ENCODE assay signal across 26 mouse cellular contexts in the genomic region with DNA sequence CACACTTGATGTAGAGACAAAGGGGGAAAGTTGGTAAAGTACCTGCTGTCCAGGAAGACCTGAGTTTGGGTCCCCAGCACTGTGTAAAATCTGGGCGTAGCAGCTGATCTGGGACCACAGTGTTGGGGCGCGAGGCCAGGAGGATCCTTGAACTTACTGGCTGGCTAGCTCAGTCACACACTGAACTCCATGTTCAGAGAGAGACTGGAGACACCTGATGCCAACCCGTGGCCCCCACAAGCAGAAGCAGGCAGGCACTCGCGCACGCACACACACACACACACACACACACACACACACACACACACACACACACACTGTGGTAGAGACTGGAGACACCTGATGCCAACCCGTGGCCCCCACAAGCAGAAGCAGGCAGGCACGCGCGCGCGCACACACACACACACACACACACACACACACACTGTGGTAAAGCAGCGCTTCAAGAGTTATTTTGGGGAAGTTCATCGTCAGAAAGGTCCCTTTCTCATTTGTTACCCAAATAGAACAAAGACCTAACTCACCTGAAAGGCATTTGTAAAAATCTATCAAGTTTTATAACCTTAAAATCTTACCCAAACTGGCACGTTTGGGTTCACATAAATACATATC. TPM values are rescaled to one million over a fixed set of nuclear protein-coding genes. Genes with fewer than 3 reads are reported as not detected.
DNase-seq lines count a peak whose midpoint lies in the region; ATAC-seq and TF ChIP-seq lines count a peak whose summit lies in the region.
"Had no signal": no experiment of that assay in that cellular context is flagged by ENCODE, and none has a peak within 500 bp of the region (broad histone marks: within the 10 kb centered on the region; RNA-seq: fewer than 3 reads in every experiment).

No protein-coding gene starts in this region.

- TF ChIP-seq EP300 in MEL (IDR thresholded peaks at IDR 0.05; ENCODE audit: low read depth in 1 of 2, low read length in 2 of 2), result no peak

- H3K4me1 ChIP-seq in MEL (ENCODE audit: control insufficient read depth in 1 of 2, insufficient read depth in 2 of 2, low read length in 2 of 2), result peaks cover 21 to 25% of the 10 kb centered on the region in 2 experiments
- H3K4me1 ChIP-seq in heart, embryonic 10.5 days, result peaks cover 41% of the 10 kb centered on the region
- H3K4me1 ChIP-seq: forebrain, embryonic 15.5 days had no signal

- H3K9ac ChIP-seq in MEL (ENCODE audit: control insufficient read depth, low read depth, low read length, poor library complexity, severe bottlenecking), result no peak overlapping the region
- H3K9ac ChIP-seq: forebrain, embryonic 15.5 days; liver, postnatal 0 days had no signal

- H3K4me3 ChIP-seq in MEL (ENCODE audit: control insufficient read depth in 1 of 2, insufficient read depth in 1 of 2, low read depth in 2 of 2, low read length in 2 of 2), result no peak overlapping the region
- no peak overlapping the region for H3K4me3 ChIP-seq in heart, embryonic 10.5 days
- H3K4me3 ChIP-seq: erythroblast, embryonic 14.5 days; forebrain, embryonic 15.5 days; hindbrain, embryonic 10.5 days had no signal

- no peak for TF ChIP-seq RAD21 in MEL (IDR thresholded peaks at IDR 0.05; ENCODE audit: low read depth, low read length)

- no peak for TF ChIP-seq CTCF in MEL (IDR thresholded peaks at IDR 0.05 in 2 of 3, conservative IDR thresholded peaks at IDR 0.05 in 1 of 3; ENCODE audit: control insufficient read depth in 1 of 3, insufficient read depth in 1 of 3, low read depth in 2 of 3, low read length in 3 of 3, poor library complexity in 1 of 3, severe bottlenecking in 1 of 3)

- H3K36me3 ChIP-seq in MEL (ENCODE audit: control insufficient read depth in 1 of 2, insufficient read depth in 2 of 2, low read length in 2 of 2), result peaks cover 0 to 22% of the 10 kb centered on the region in 2 experiments; a peak in 2 of 4 replicates
- no peaks in the 10 kb centered on the region for H3K36me3 ChIP-seq in heart, embryonic 10.5 days
- H3K36me3 ChIP-seq: forebrain, embryonic 15.5 days had no signal

- 86% methylated on average over 16 of the region's 16 CpGs for WGBS in heart, embryonic 10.5 days

- no peak for TF ChIP-seq POLR2A in MEL (IDR thresholded peaks at IDR 0.05; ENCODE audit: control insufficient read depth in 1 of 2, insufficient read depth in 1 of 2, low read depth in 1 of 2, low read length in 2 of 2, poor library complexity in 1 of 2)

- no peaks in the 10 kb centered on the region for H3K79me2 ChIP-seq in MEL (ENCODE audit: control insufficient read depth, insufficient read depth, low read length, poor library complexity)

- H3K27me3 ChIP-seq in MEL (ENCODE audit: control insufficient read depth in 1 of 2, insufficient read depth in 2 of 2, low read length in 2 of 2), result no peaks in the 10 kb centered on the region
- no peaks in the 10 kb centered on the region; the same call in 1 of the 2 replicates for H3K27me3 ChIP-seq in heart, embryonic 10.5 days (ENCODE audit: insufficient read depth, poor library complexity, severe bottlenecking)
- H3K27me3 ChIP-seq: forebrain, embryonic 15.5 days had no signal

- H3K27ac ChIP-seq in MEL (ENCODE audit: control insufficient read depth, low read depth, low read length), result no peak overlapping the region
- H3K27ac ChIP-seq in heart, embryonic 10.5 days, result no peak overlapping the region
- H3K27ac ChIP-seq: forebrain, embryonic 15.5 days; hindbrain, embryonic 10.5 days had no signal

- no peaks in the 10 kb centered on the region for H3K9me3 ChIP-seq in MEL (replicated peaks; ENCODE audit: insufficient read depth, low read length)
- H3K9me3 ChIP-seq in heart, embryonic 10.5 days, result no peaks in the 10 kb centered on the region
- H3K9me3 ChIP-seq: forebrain, embryonic 15.5 days; hindbrain, embryonic 10.5 days had no signal

- ATAC-seq in monocyte, adult 5-6 weeks (replicated peaks; ENCODE audit: insufficient number of reproducible peaks, low FRiP score, low TSS enrichment, poor library complexity, severe bottlenecking), result 0 out of 2 replicates have a peak, but pooled peaks have one; percentile 27
- ATAC-seq: CD4-positive, CD25-positive, alpha-beta regulatory T cell, adult 4 months; forebrain, embryonic 15.5 days; inflammation-experienced regulatory T-cells, adult 6 months had no signal

- peak; percentile 15 to 32 for DNase-seq in lung, postnatal 4 days
- no peak for DNase-seq in lung, postnatal 10 days
- peak; percentile 64 for DNase-seq in MEL (ENCODE audit: low read depth, low spot score)
- DNase-seq in thymus, postnatal 4 days, result peak; percentile 54
- DNase-seq in heart, embryonic 10.5 days (ENCODE audit: low spot score), result no peak
- DNase-seq in kidney, postnatal 36 days, result no peak
- DNase-seq: adrenal gland, adult 8-10 months; cerebellum, postnatal 14 days; kidney, postnatal 4 days; liver, postnatal 0 days had no signal

TF ChIP-seq in MEL, 35 proteins besides CTCF, POLR2A, EP300 and RAD21:
- TF ChIP-seq CHD1 (IDR thresholded peaks at IDR 0.05; ENCODE audit: low read depth, low read length), result no peak
- no peak for TF ChIP-seq MYC (IDR thresholded peaks at IDR 0.05; ENCODE audit: low read depth, low read length)
- no peak for TF ChIP-seq NELFE (IDR thresholded peaks at IDR 0.05; ENCODE audit: low read depth, low read length)
- no peak for TF ChIP-seq TCF12 (IDR thresholded peaks at IDR 0.05; ENCODE audit: low read depth, low read length)
- TF ChIP-seq E2F4 (IDR thresholded peaks at IDR 0.05; ENCODE audit: borderline replicate concordance, low read depth, low read length), result no peak
- TF ChIP-seq USF2 (IDR thresholded peaks at IDR 0.05; ENCODE audit: borderline replicate concordance in 1 of 2, insufficient read depth in 1 of 2, low read depth in 1 of 2, low read length in 2 of 2), result no peak
- TF ChIP-seq ZNF384 (IDR thresholded peaks at IDR 0.05; ENCODE audit: low read depth, low read length), result no peak

RNA-seq across cellular contexts. Expression of a gene that starts 24.0 kb away (rescaled TPM):
- not detected in 2 replicates for total RNA-seq in MEL (2012; rRNA removed)
- not detected for polyA plus RNA-seq in MEL (2012; ENCODE audit: insufficient read depth in 1 of 2, insufficient read length in 2 of 2, low read depth in 1 of 2, low replicate concordance in 2 of 2, missing spikeins in 1 of 2)
- total RNA-seq in monocyte, adult 5-6 weeks (2017), result not detected in 3 replicates
- not detected in 2 replicates for polyA plus RNA-seq in heart, embryonic 10.5 days (2016; fragmentation: Nextera tagmentation; extraction: Ambion mirVana)
- total RNA-seq: gastrocnemius, postnatal 4 days; layer of hippocampus, postnatal 10 days; left cerebral cortex, postnatal 14 days; neutrophil, adult 5-6 weeks had no signal
- polyA plus RNA-seq: CD4-positive, CD25-positive, alpha-beta regulatory T cell, adult 4 months; embryonic facial prominence, embryonic 11.5 days; erythroblast, embryonic 14.5 days; forebrain, embryonic 15.5 days; heart, embryonic 14.5 days; inflammation-experienced regulatory T-cells, adult 6 months; limb, embryonic 14.5 days; liver, postnatal 0 days; midbrain, embryonic 11.5 days; stomach, embryonic 14.5 days; urinary bladder, adult 2 months had no signal

RNA-seq across cellular contexts. Expression of a gene that starts 33.6 kb away (rescaled TPM):
- 0.15 TPM in 1 of 2 replicates, not detected in the other for total RNA-seq in MEL (2012; rRNA removed)
- polyA plus RNA-seq in MEL (2012; ENCODE audit: insufficient read depth in 1 of 2, insufficient read length in 2 of 2, low read depth in 1 of 2, low replicate concordance in 2 of 2, missing spikeins in 1 of 2), result under 1 TPM in 1 of 2 experiments, not detected in 1; 0.14 TPM
- 0.49 TPM in 1 of 3 replicates, not detected in the others for total RNA-seq in monocyte, adult 5-6 weeks (2017)
- not detected in 2 replicates for polyA plus RNA-seq in heart, embryonic 10.5 days (2016; fragmentation: Nextera tagmentation; extraction: Ambion mirVana)
- total RNA-seq: gastrocnemius, postnatal 4 days; neutrophil, adult 5-6 weeks had no signal
- polyA plus RNA-seq: CD4-positive, CD25-positive, alpha-beta regulatory T cell, adult 4 months; erythroblast, embryonic 14.5 days; heart, embryonic 14.5 days; hindbrain, embryonic 10.5 days; midbrain, embryonic 11.5 days; stomach, embryonic 14.5 days; urinary bladder, adult 2 months had no signal

RNA-seq across cellular contexts. Expression of a gene that starts 35.3 kb away (rescaled TPM):
- total RNA-seq in MEL (2012; rRNA removed), result not detected in 2 replicates
- not detected for polyA plus RNA-seq in MEL (2012; ENCODE audit: insufficient read depth in 1 of 2, insufficient read length in 2 of 2, low read depth in 1 of 2, low replicate concordance in 2 of 2, missing spikeins in 1 of 2)
- not detected in 3 replicates for total RNA-seq in monocyte, adult 5-6 weeks (2017)
- polyA plus RNA-seq in heart, embryonic 10.5 days (2016; fragmentation: Nextera tagmentation; extraction: Ambion mirVana), result not detected in 2 replicates
- total RNA-seq: neutrophil, adult 5-6 weeks had no signal
- polyA plus RNA-seq: CD4-positive, CD25-positive, alpha-beta regulatory T cell, adult 4 months; embryonic facial prominence, embryonic 11.5 days; erythroblast, embryonic 14.5 days; forebrain, embryonic 15.5 days; heart, embryonic 14.5 days; hindbrain, embryonic 10.5 days; inflammation-experienced regulatory T-cells, adult 6 months; liver, postnatal 0 days; midbrain, embryonic 11.5 days; stomach, embryonic 14.5 days; urinary bladder, adult 2 months had no signal

RNA-seq across cellular contexts. Expression of a gene that starts 35.4 kb away (rescaled TPM):
- not detected in 2 replicates for total RNA-seq in MEL (2012; rRNA removed)
- not detected for polyA plus RNA-seq in MEL (2012; ENCODE audit: insufficient read depth in 1 of 2, insufficient read length in 2 of 2, low read depth in 1 of 2, low replicate concordance in 2 of 2, missing spikeins in 1 of 2)
- not detected in 3 replicates for total RNA-seq in monocyte, adult 5-6 weeks (2017)
- polyA plus RNA-seq in heart, embryonic 10.5 days (2016; fragmentation: Nextera tagmentation; extraction: Ambion mirVana), result 0.33 TPM in 1 of 2 replicates, not detected in the other
- total RNA-seq: gastrocnemius, postnatal 4 days; layer of hippocampus, postnatal 10 days; left cerebral cortex, postnatal 14 days; neutrophil, adult 5-6 weeks had no signal
- polyA plus RNA-seq: CD4-positive, CD25-positive, alpha-beta regulatory T cell, adult 4 months; erythroblast, embryonic 14.5 days; forebrain, embryonic 15.5 days; heart, embryonic 14.5 days; limb, embryonic 14.5 days; midbrain, embryonic 11.5 days; urinary bladder, adult 2 months had no signal

RNA-seq across cellular contexts. Expression of a gene that starts 36.5 kb away (rescaled TPM):
- 52.7 and 69.0 TPM in 2 replicates for total RNA-seq in MEL (2012; rRNA removed)
- 100 to 1,000 TPM in 1 of 2 experiments, not detected in 1; 112 TPM for polyA plus RNA-seq in MEL (2012; ENCODE audit: insufficient read depth in 1 of 2, insufficient read length in 2 of 2, low read depth in 1 of 2, low replicate concordance in 2 of 2, missing spikeins in 1 of 2)
- total RNA-seq in monocyte, adult 5-6 weeks (2017), result 5.1 to 17.3 TPM (median 9.7 TPM) in 3 replicates
- polyA plus RNA-seq in heart, embryonic 10.5 days (2016; fragmentation: Nextera tagmentation; extraction: Ambion mirVana), result 20.4 and 24.5 TPM in 2 replicates

Comparison
In these comparisons a context has a peak if more than half of its experiments do, and no peak if none do; other contexts are left out.
1. DNase-seq: peak in lung, postnatal 4 days (2 of 2), MEL (single experiment) and thymus, postnatal 4 days (single experiment); none in lung, postnatal 10 days (single experiment), heart, embryonic 10.5 days (single experiment) and kidney, postnatal 36 days (0 of 2).